Mouse (Mus musculus): ENCODE measurements around the gene Cav1.

- TF ChIP-seq CTCF (IDR thresholded peaks at IDR 0.05) (no peak), EP300 (IDR thresholded peaks at IDR 0.05; ENCODE audit: insufficient read depth, low read depth, low read length) (no peak)
Observed at GRCm38 (mm10) chr6:17308661-17309060, 2.5 kb downstream of the Cav1 start.

Data from heart, adult 2 months (tissue).